Mouse (Mus musculus) cerebellum, adult 8-10 months (tissue): ENCODE results near the gene Klk1.
A peak's percentile ranks its signal among the peaks of the same experiment; 100 is the strongest.

ENCODE experiments used
- DNase-seq: peaks from one replicate; pipeline ENCODE4 v3.0.0; 2022

The Klk1 gene

GRCm38 (mm10) chr7:44254930-44255329, 29.8 kb downstream of the Klk1 start:
- DNase-seq: no peak

DNA sequence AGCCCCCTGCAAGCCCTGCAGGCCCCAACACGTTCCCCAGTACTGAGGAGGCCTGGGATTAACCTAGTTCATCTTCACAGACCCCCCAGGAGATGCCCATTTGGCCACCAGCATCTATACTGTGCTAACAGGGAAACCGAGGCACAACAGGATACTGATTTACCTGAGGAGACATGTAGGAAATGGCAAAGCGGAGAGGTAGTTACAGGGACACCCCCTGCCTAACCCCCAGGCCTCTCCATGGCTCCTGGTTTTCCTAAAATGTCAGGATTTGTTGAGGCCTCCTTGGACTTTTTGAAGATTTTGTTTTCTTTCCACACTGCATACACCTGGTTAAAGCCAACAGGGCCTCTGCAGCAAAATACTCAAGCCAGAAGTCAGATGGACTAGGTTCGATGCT, 32.1 kb downstream of the Klk1 start, which contains the start of gene Acp4:
Gene Acp4, minus strand, starts transcription at position 101 of the 400 bp plus-strand sequence.
- no peak for DNase-seq

DNA sequence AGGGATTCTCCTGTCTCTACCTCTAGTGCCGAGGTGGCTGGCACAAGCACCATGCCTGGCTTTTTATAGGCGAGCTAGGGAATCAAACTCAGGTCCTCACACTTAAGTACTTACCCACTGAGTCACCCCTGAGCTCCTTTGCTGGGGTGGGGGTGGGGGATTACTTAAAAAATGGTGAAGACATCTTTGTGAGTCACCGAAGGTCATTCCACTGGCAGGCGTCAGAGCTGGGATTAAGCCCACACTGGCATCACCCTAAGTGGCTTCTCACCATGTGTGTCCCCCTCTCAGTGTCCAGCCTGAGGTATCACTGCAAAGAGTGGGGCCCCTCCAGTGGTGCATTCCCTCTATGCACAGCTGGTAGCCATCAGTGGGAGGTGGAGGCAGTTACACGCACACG, 35.2 kb downstream of the Klk1 start:
- no peak for DNase-seq

DNA sequence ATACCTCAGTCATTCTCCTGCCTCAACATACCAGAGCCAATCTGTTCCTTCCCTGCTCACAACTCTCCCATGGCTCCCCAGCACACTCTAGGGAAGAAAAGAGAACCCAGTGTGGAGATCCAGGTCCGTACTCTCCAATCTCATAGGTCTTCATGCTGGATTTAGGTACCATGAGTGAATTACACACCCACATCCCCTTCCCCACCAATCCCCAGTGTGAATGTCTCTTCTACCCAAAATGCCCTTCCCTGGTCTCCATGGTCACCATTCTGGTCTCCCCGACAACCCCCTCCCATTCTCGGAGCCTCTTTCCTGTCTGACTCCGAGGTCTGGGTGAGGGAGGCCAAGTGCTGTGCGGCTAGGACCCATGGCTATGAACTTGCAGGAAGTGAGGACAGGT, 36.0 kb downstream of the Klk1 start, which contains the start of gene Gm15517:
Gene Gm15517, plus strand, starts transcription at position 301 of the 400 bp plus-strand sequence.
- no peak for DNase-seq

DNA sequence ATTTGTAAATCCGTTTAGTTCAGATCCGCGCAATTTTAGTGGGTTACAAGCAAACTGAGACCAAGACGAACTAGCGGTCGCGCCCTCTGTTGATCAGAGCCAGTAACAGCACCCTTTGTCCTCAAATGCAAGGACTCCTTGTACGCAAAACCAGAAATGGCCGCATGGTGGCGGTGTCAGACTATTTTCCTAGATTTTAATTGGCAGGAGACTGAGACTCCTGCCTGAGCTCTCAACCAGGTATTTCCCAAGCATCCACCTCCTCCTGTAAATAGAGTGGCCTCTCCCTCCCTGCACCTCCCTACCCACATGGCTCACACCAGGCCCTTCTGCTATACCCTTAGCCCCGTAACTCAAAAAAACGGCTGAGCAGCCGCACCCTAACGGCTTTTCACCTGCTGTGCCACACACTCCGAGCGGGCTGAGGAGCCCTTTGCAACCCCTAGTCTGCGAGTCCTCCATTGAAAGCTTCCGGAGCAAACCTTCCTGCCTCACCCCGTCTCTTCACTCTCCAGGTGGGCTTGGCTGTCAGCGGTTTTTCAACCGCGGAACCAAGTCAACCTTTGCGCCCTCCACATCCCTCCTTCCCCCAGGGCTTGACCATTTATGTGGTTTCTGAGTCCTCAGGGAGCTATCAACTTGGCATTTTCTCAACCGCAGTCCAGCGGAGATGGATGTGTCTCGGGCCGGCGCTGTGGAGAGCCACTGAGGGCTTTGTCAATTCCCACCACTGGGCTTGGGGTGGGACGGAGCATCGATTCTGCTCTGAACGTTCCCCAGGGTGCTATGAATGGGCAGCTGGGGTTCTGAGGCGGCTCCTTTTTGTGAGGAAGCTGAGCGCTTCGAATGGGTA, 37.9 kb downstream of the Klk1 start:
- peak; percentile 99 for DNase-seq

GRCm38 (mm10) chr7:44268117-44268516, 43.0 kb downstream of the Klk1 start:
- no peak for DNase-seq

- DNase-seq: no peak
Observed at GRCm38 (mm10) chr7:44269397-44269796, 44.2 kb downstream of the Klk1 start.

DNA sequence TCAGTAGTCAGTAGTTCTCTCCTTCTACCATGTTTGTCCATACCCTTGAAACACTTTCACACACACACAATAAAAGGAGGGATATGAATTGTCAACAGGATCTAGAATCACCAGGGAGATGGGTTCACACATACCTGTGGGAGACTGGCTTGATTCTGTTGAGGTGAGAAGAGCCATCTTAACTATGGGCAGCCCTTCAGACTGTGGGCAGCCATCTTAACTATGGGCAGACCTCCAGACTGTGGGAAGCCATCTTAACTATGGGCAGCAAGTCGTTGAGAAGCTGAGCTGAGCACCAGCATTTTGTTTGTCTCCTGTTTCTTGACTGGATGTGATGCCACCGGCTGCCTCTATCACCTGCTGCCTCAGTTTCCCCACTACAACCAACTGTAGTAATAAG, 46.1 kb downstream of the Klk1 start:
- no peak for DNase-seq

DNA sequence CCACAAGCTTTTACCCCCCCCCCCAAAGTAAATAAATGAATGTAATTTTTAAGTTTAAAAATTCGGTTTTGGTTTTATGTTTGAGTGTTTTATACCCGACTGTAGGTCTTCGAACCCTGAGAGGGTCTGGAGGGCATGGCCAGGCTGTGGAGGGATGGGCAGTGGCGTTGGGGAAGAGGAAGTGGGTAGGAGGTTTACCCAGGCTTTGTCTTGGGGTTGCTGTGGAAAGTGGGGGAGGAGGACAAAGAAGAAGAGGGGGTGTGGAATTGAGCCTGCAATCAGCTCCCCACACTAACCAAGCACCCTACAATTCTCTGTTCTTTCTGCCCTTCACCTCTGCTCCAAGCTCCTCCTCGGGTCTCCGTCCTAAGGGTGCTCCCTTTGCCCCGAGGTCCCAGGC, 47.4 kb downstream of the Klk1 start:
- no peak for DNase-seq

GRCm38 (mm10) chr7:44273446-44273845, 48.3 kb downstream of the Klk1 start:
- no peak for DNase-seq

GRCm38 (mm10) chr7:44274096-44274495, 48.9 kb downstream of the Klk1 start:
- DNase-seq: no peak

DNA sequence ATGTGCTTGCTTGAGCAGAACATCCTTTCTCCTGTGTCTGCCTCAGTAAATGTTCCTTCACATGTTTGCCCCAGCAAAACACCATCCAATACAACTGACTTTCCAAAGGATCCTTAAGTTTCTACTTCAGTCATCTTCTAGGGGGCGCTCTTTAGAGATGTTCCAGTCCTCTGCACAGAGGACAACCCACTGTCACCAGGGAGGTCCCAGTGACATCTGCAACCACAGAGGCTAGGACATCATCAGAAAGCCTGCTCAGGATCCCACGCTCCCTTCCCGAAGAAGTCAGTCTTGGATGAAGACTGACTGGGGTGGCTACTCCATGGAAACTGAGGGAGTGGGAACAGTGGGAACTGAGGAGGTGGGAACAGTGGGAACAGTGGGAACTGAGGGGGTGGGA, 50.4 kb downstream of the Klk1 start:
- no peak for DNase-seq

DNA sequence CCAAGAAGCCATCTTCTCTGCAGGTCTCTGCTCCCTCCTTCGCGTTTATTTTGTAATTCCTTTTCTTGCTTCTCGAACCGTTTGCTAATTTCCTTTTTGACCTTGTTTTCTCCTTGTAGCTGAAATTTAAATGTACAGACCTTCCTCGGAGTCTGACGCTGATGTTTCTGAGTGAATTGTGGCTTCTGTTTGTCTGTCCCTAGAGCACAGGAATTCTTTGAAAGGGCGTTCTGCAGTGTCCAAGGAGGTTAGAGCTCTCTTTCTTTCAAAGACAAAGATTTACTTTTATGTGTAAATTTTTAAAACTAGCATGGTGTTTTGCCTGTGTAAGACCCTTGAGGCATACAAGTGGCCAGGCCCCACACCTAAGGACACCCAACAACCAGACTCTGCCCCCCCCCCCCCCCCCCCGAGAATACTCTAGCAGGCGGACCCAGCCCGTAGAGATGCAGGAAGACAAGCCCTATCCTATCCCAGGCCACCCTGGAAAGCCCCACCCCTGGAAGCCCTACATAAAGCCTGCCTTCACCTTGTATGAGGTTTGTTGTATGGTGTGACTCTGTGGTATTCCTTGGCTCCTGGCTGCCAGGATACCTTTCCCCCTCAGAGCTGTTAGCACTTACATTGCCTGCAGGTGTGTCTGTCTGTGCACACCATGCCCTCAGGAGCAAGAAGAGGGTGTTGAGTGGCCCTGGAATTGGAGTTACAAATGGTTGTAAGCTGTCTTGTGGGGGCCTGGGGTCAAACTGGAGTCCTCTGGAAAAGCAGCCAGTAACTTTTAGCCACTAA, 51.5 kb downstream of the Klk1 start:
- DNase-seq: no peak

GRCm38 (mm10) chr7:44277250-44277622, 52.1 kb downstream of the Klk1 start:
- peak; percentile 73 for DNase-seq
